Mouse (Mus musculus): ENCODE data around the gene Snx22. TPM values are rescaled to one million over a fixed set of nuclear protein-coding genes. Genes with fewer than 3 reads are reported as not detected.
A peak's percentile ranks its signal among the peaks of the same experiment; 100 is the strongest.

The Snx22 gene
- 0.56 and 0.96 TPM in 2 replicates for polyA plus RNA-seq (2014; fragmentation: Nextera tagmentation; extraction: Ambion mirVana)

- H3K27ac ChIP-seq (ENCODE audit: low read depth): no peak within 1 kb of the TSS
- DNase-seq (ENCODE audit: low spot score) (peak; percentile 90), ATAC-seq (replicated peaks; ENCODE audit: low FRiP score, low TSS enrichment, low read depth) (peak; percentile 89)
- peaks cover 29% of the 10 kb centered on the region for H3K27me3 ChIP-seq (replicated peaks; ENCODE audit: control insufficient read depth, insufficient read depth, low read length)
- H3K9ac ChIP-seq (ENCODE audit: low read length): peak within 1 kb of the TSS; percentile 35; the same call in 1 of the 2 replicates
- under 1% methylated on average over 22 of the region's 22 CpGs for WGBS
- H3K4me1 ChIP-seq (replicated peaks; ENCODE audit: control insufficient read depth, insufficient read depth, low read length): peaks cover 8% of the 10 kb centered on the region; the same call in 1 of the 2 replicates
- peak within 1 kb of the TSS; percentile 45 for H3K4me3 ChIP-seq (ENCODE audit: low read depth, low read length)
- H3K4me2 ChIP-seq (ENCODE audit: low read length): peak within 1 kb of the TSS; percentile 99
- H3K9me3 ChIP-seq (ENCODE audit: control insufficient read depth, low read length): peaks cover 4% of the 10 kb centered on the region; the same call in 1 of the 2 replicates
- H3K36me3 ChIP-seq (ENCODE audit: control insufficient read depth, insufficient read depth, low read length): peaks cover 20% of the 10 kb centered on the region
Observed at GRCm38 (mm10) chr9:66069583-66069982, at the start of gene Snx22. Gene Snx22, minus strand, starts transcription at chr9:66069719.

DNA sequence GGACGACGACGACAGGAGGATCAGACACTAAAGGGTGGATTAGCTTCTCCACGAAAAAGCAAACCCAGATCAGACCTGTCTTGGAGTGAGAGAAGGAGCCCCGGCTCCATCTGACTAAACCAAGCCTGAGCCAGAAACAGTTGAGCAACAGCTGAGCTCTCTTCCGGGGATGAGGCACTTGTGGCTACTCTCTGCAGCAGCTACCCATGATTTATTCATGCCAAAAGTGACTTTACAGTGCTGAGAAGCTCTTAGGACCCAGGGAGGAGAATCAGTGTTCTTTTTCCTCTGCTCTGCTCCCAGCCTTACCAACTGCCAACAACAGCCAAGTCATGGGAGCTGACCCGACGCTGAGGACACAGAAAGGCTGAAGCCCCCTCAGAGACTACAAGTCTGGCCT, 47.4 kb upstream of the Snx22 start:
- H3K36me3 ChIP-seq (ENCODE audit: control insufficient read depth, insufficient read depth, low read length): peaks cover 28% of the 10 kb centered on the region
- no peak overlapping the region for H3K4me2 ChIP-seq (ENCODE audit: low read length)
- no peak for DNase-seq (ENCODE audit: low spot score)
- no peak overlapping the region for H3K27ac ChIP-seq (ENCODE audit: low read depth)
- H3K9me3 ChIP-seq (ENCODE audit: control insufficient read depth, low read length): no peaks in the 10 kb centered on the region
- H3K27me3 ChIP-seq (replicated peaks; ENCODE audit: control insufficient read depth, insufficient read depth, low read length): no peaks in the 10 kb centered on the region
- no peak for ATAC-seq (replicated peaks; ENCODE audit: low FRiP score, low TSS enrichment, low read depth)
- no peak overlapping the region for H3K9ac ChIP-seq (ENCODE audit: low read length)
- H3K4me3 ChIP-seq (ENCODE audit: low read depth, low read length): no peak overlapping the region
- WGBS: 64% methylated on average over 8 of the region's 8 CpGs
- H3K4me1 ChIP-seq (replicated peaks; ENCODE audit: control insufficient read depth, insufficient read depth, low read length): no peaks in the 10 kb centered on the region

GRCm38 (mm10) chr9:66114341-66114740, 44.8 kb upstream of the Snx22 start:
- Histone ChIP-seq H3K9ac (ENCODE audit: low read length) (no peak overlapping the region), H3K9me3 (ENCODE audit: control insufficient read depth, low read length) (no peaks in the 10 kb centered on the region), H3K27me3 (replicated peaks; ENCODE audit: control insufficient read depth, insufficient read depth, low read length) (no peaks in the 10 kb centered on the region), H3K4me1 (replicated peaks; ENCODE audit: control insufficient read depth, insufficient read depth, low read length) (no peaks in the 10 kb centered on the region), H3K4me3 (ENCODE audit: low read depth, low read length) (no peak overlapping the region), H3K27ac (ENCODE audit: low read depth) (no peak overlapping the region), H3K4me2 (ENCODE audit: low read length) (no peak overlapping the region), H3K36me3 (ENCODE audit: control insufficient read depth, insufficient read depth, low read length) (peaks cover 31% of the 10 kb centered on the region)
- 96% methylated on average over 3 of the region's 3 CpGs for WGBS
- DNase-seq (ENCODE audit: low spot score): no peak
- ATAC-seq (replicated peaks; ENCODE audit: low FRiP score, low TSS enrichment, low read depth): no peak

GRCm38 (mm10) chr9:66110611-66111379, 41.3 kb upstream of the Snx22 start:
- no peak overlapping the region for H3K4me3 ChIP-seq (ENCODE audit: low read depth, low read length)
- ATAC-seq (replicated peaks; ENCODE audit: low FRiP score, low TSS enrichment, low read depth) (no peak), DNase-seq (ENCODE audit: low spot score) (no peak)
- H3K36me3 ChIP-seq (ENCODE audit: control insufficient read depth, insufficient read depth, low read length): peaks cover 61% of the 10 kb centered on the region
- no peaks in the 10 kb centered on the region for H3K9me3 ChIP-seq (ENCODE audit: control insufficient read depth, low read length)
- H3K27me3 ChIP-seq (replicated peaks; ENCODE audit: control insufficient read depth, insufficient read depth, low read length): no peaks in the 10 kb centered on the region
- H3K4me1 ChIP-seq (replicated peaks; ENCODE audit: control insufficient read depth, insufficient read depth, low read length): no peaks in the 10 kb centered on the region
- 87% methylated on average over 8 of the region's 8 CpGs for WGBS
- no peak overlapping the region for H3K4me2 ChIP-seq (ENCODE audit: low read length)
- no peak overlapping the region for H3K27ac ChIP-seq (ENCODE audit: low read depth)
- H3K9ac ChIP-seq (ENCODE audit: low read length): no peak overlapping the region

- WGBS: 72% methylated on average over 8 of the region's 8 CpGs
Observed at GRCm38 (mm10) chr9:66110126-66110525, 40.6 kb upstream of the Snx22 start.

DNA sequence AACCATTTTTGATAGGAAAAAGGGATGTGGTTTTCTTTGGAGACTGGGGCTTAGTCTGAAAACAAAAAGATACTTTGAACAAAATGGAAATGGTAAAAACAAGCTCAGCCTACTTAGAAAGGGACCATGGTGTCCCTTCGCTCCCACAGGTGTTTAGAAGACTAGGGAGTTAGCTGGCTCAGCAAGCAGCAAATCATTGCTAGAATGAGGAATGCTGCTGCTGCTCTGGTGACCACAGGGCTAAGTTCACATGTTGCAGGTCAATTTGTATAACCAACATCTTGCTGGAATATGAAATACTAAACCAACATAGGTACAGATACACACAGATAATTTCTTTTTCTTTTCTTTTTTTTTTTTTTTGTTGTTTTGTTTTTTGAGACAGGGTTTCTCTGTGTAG, 40.1 kb upstream of the Snx22 start:
- no peak overlapping the region for H3K9ac ChIP-seq (ENCODE audit: low read length)
- 100% methylated on average over 1 of the region's 1 CpGs for WGBS
- H3K27ac ChIP-seq (ENCODE audit: low read depth): no peak overlapping the region
- H3K9me3 ChIP-seq (ENCODE audit: control insufficient read depth, low read length): no peaks in the 10 kb centered on the region
- H3K4me1 ChIP-seq (replicated peaks; ENCODE audit: control insufficient read depth, insufficient read depth, low read length): no peaks in the 10 kb centered on the region
- no peak overlapping the region for H3K4me3 ChIP-seq (ENCODE audit: low read depth, low read length)
- DNase-seq (ENCODE audit: low spot score) (no peak), ATAC-seq (replicated peaks; ENCODE audit: low FRiP score, low TSS enrichment, low read depth) (no peak)
- peaks cover 65% of the 10 kb centered on the region for H3K36me3 ChIP-seq (ENCODE audit: control insufficient read depth, insufficient read depth, low read length)
- no peak overlapping the region for H3K4me2 ChIP-seq (ENCODE audit: low read length)
- no peaks in the 10 kb centered on the region for H3K27me3 ChIP-seq (replicated peaks; ENCODE audit: control insufficient read depth, insufficient read depth, low read length)

More at GRCm38 (mm10) chr9:66110126-66110525, 40.6 kb upstream of the Snx22 start:
- H3K4me2 ChIP-seq (ENCODE audit: low read length): no peak overlapping the region
- H3K4me1 ChIP-seq (replicated peaks; ENCODE audit: control insufficient read depth, insufficient read depth, low read length): no peaks in the 10 kb centered on the region
- DNase-seq (ENCODE audit: low spot score) (no peak), ATAC-seq (replicated peaks; ENCODE audit: low FRiP score, low TSS enrichment, low read depth) (no peak)
- H3K4me3 ChIP-seq (ENCODE audit: low read depth, low read length): no peak overlapping the region
- H3K27me3 ChIP-seq (replicated peaks; ENCODE audit: control insufficient read depth, insufficient read depth, low read length): no peaks in the 10 kb centered on the region
- H3K9me3 ChIP-seq (ENCODE audit: control insufficient read depth, low read length): no peaks in the 10 kb centered on the region
- no peak overlapping the region for H3K27ac ChIP-seq (ENCODE audit: low read depth)
- H3K9ac ChIP-seq (ENCODE audit: low read length): no peak overlapping the region
- peaks cover 64% of the 10 kb centered on the region for H3K36me3 ChIP-seq (ENCODE audit: control insufficient read depth, insufficient read depth, low read length)

DNA sequence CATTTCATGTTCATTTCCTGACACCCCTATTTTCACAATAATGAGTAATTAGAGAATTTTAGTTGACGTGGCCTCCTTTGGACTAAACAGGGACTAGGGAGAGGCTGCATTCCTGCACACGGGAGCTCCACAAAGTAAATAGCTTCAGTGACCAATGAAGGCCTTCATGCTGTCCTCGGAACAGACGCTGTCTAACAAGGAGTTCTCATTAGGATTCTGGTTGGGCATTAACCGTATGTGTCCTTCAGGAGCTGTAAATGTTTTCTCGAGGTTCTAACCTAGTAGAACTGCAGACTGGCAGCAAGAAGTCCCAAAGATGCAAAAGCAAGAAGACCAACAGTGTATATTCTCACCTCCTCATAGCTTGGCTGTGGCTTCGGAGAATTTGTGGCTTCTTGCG, 35.6 kb upstream of the Snx22 start:
- Histone ChIP-seq H3K4me3 (ENCODE audit: low read depth, low read length) (no peak overlapping the region), H3K4me1 (replicated peaks; ENCODE audit: control insufficient read depth, insufficient read depth, low read length) (no peaks in the 10 kb centered on the region), H3K27ac (ENCODE audit: low read depth) (no peak overlapping the region), H3K36me3 (ENCODE audit: control insufficient read depth, insufficient read depth, low read length) (peaks cover 92% of the 10 kb centered on the region), H3K9me3 (ENCODE audit: control insufficient read depth, low read length) (no peaks in the 10 kb centered on the region), H3K27me3 (replicated peaks; ENCODE audit: control insufficient read depth, insufficient read depth, low read length) (no peaks in the 10 kb centered on the region), H3K4me2 (ENCODE audit: low read length) (no peak overlapping the region), H3K9ac (ENCODE audit: low read length) (no peak overlapping the region)
- no peak for ATAC-seq (replicated peaks; ENCODE audit: low FRiP score, low TSS enrichment, low read depth)
- 87% methylated on average over 8 of the region's 8 CpGs for WGBS
- no peak for DNase-seq (ENCODE audit: low spot score)

DNA sequence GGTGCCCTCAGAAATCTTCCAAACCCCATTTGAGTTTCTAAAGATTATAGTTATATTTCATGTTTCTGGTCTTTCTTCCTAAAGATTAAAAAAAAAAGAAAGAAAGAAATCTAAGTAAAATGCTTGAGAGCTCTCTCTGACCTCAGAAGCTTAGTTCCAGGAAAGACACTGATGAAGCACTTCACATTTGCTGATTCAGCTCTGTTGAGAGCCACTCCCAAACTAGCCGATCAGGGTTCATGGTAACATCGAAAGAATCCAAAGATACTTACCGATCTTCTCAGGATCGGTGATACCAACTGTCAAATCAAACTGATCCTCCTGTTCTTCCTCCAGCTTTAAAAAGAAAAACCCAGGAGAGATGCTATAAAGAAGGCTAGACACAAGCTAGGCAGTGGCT, 35.1 kb upstream of the Snx22 start:
- WGBS: 95% methylated on average over 4 of the region's 4 CpGs
- Histone ChIP-seq H3K9ac (ENCODE audit: low read length) (no peak overlapping the region), H3K4me2 (ENCODE audit: low read length) (no peak overlapping the region), H3K4me1 (replicated peaks; ENCODE audit: control insufficient read depth, insufficient read depth, low read length) (no peaks in the 10 kb centered on the region), H3K27ac (ENCODE audit: low read depth) (no peak overlapping the region), H3K4me3 (ENCODE audit: low read depth, low read length) (no peak overlapping the region), H3K9me3 (ENCODE audit: control insufficient read depth, low read length) (no peaks in the 10 kb centered on the region), H3K27me3 (replicated peaks; ENCODE audit: control insufficient read depth, insufficient read depth, low read length) (no peaks in the 10 kb centered on the region), H3K36me3 (ENCODE audit: control insufficient read depth, insufficient read depth, low read length) (peaks cover 97% of the 10 kb centered on the region)
- DNase-seq (ENCODE audit: low spot score) (no peak), ATAC-seq (replicated peaks; ENCODE audit: low FRiP score, low TSS enrichment, low read depth) (no peak)

DNA sequence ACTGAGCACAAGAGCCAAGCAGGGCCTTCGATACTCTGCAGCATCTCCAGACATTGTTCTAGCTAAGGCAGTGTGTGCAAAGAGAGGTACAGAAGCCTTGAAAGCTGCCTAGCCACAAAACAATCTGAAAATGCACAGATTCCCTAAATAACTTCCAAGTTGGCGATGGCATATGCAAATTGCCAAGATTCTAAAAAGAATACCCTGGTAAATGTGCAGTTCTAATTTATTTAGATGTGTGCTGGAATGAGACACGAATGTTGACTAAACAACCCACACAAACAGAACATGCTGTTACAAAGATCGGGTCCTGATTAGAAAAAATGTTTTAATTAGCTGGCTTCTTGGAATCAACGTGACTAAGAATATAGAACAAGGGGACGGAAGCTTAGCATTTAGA, 33.1 kb upstream of the Snx22 start:
- WGBS: 89% methylated on average over 6 of the region's 6 CpGs

More for the DNA sequence above, 33.1 kb upstream of the Snx22 start:
- H3K4me1 ChIP-seq (replicated peaks; ENCODE audit: control insufficient read depth, insufficient read depth, low read length): no peaks in the 10 kb centered on the region
- no peak overlapping the region for H3K27ac ChIP-seq (ENCODE audit: low read depth)
- no peaks in the 10 kb centered on the region for H3K27me3 ChIP-seq (replicated peaks; ENCODE audit: control insufficient read depth, insufficient read depth, low read length)
- no peak for DNase-seq (ENCODE audit: low spot score)
- H3K9me3 ChIP-seq (ENCODE audit: control insufficient read depth, low read length): no peaks in the 10 kb centered on the region
- ATAC-seq (replicated peaks; ENCODE audit: low FRiP score, low TSS enrichment, low read depth): no peak
- H3K36me3 ChIP-seq (ENCODE audit: control insufficient read depth, insufficient read depth, low read length): peaks cover 96% of the 10 kb centered on the region
- no peak overlapping the region for H3K4me3 ChIP-seq (ENCODE audit: low read depth, low read length)
- H3K4me2 ChIP-seq (ENCODE audit: low read length): no peak overlapping the region
- no peak overlapping the region for H3K9ac ChIP-seq (ENCODE audit: low read length)
